Mouse (Mus musculus) left cerebral cortex, postnatal 10 days (tissue): ENCODE results near the gene Tmem59l. TPM values are rescaled to one million over a fixed set of nuclear protein-coding genes. Genes with fewer than 3 reads are reported as not detected.
A peak's percentile ranks its signal among the peaks of the same experiment; 100 is the strongest.
"Not testable (repeated sequence)": the region's sequence is repeated elsewhere in the genome, so short reads cannot be mapped to it uniquely, and the experiment has no call there.

Experiments
- DNase-seq, 2 experiments: peaks; one replicate each; pipeline ENCODE4 v3.0.0; 2021 to 2022; ENCODE audit warnings: low spot score in 2 of 2, mixed read lengths in 1 of 2; ENCODE audit errors: extremely low spot score in 1 of 2
- intact Hi-C: fragments of 180-260 bp; cut with DNase I; formaldehyde crosslinking; loops from one replicate; pipeline ENCODE4 v1.15.1; 2025
- total RNA-seq, 2 experiments: library from RNA; stranded (reverse); gene quantifications; 2 replicates each; pipeline ENCODE4 v1.2.3; 2021

Gene Tmem59l
- 100 to 1,000 TPM; 146 to 159 TPM for total RNA-seq

GRCm38 (mm10) chr8:70486941-70487520 is at the start of gene Tmem59l:
Tmem59l (minus strand) TSS chr8:70487358.
- DNase-seq = peak in 1 of 2 experiments; percentile 69
- intact Hi-C loops = no loop called here

DNA sequence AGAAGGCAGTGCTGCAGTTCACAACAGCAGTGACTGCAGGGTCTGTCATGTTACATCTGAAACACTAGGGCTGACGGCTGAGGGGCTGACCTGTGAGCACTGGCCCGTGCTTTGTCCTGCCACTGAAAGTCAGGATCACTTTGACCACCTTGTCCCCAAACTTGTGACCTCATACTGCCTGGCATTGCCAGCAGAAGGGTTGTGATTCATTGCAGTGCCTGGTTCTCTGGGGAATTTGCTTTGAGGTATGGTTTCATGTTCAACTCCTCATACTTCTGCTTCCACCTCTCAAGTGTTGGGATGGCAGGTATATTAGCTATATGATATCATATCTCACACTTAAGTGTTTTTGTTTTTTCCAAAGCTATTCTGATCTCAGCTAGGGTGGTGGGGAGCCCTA is 48.5 kb upstream of the Tmem59l start:
- intact Hi-C loops = no loop called here
- no peak for DNase-seq

- DNase-seq = no peak
- intact Hi-C loops = no loop called here
Observed at GRCm38 (mm10) chr8:70535221-70535620, 48.1 kb upstream of the Tmem59l start.

GRCm38 (mm10) chr8:70534281-70534680 is 47.1 kb upstream of the Tmem59l start:
- no peak for DNase-seq
- intact Hi-C loops = no loop called here

DNA sequence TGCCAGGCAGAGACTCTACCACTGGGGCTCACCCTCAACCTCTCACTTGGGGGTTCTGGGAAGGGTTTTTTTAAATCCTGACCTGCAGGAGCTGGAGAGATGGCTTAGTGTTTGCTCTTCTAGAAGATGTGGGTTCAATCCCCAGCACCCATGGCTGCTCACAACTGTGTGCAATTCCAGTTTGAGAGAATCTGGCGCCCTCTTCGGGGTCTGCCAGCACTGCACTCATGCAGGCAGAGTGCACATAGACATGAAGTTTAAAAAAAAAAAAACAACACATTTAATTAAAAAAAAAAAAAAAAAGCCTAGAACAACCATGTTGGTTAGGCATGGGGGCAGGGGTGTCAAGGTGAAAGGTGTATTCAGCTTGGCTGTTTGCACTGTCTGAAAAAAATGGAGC is 43.2 kb upstream of the Tmem59l start:
- intact Hi-C loops = no loop called here

GRCm38 (mm10) chr8:70529741-70530161 is 42.6 kb upstream of the Tmem59l start:
- intact Hi-C loops = no loop called here
- no peak for DNase-seq

More for the DNA sequence above, 43.2 kb upstream of the Tmem59l start:
- DNase-seq = no peak

- DNase-seq = no peak
- intact Hi-C loops = no loop called here
Observed at GRCm38 (mm10) chr8:70529299-70529698, 42.1 kb upstream of the Tmem59l start.

- intact Hi-C loops = no loop called here
- DNase-seq = no peak
Observed at GRCm38 (mm10) chr8:70528182-70528797, 41.1 kb upstream of the Tmem59l start.

DNA sequence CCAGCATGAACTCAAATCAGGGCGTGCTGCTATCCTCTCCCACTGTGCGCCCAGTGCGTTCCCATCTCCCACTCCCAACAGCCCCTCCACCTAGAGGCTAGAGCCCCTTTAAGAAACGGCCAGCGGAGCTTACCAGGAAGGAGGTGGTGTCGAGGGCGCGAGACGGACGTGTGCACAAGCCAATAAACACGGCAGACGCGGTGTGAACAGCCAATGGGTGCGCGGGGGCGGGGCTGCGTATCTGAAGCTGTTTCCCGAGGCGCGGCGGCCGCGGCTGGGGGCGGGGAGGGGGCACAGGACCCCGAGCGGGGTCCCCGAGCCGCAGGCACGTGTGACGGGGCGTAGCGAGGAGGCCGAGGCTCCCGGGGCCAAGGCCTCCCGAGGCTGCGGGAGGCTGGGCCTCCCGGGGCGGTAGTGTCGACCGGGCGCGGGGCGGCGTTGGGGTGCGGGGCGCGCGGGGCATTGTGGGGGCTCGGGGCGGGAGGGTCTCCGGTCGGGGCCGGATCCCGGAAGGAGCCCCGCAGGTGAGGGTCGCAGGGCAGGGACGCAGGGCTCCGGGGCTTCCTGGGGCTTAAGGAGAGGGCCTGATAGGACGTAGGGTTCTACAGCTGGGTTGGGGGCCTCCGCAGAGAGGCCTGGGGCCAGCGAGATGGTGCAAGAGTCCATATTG is 40.5 kb upstream of the Tmem59l start, which contains the start of the genes Fkbp8 and Kxd1:
Fkbp8 (plus strand) TSS at position 213 of the 670 bp plus-strand sequence.
Kxd1 (minus strand) TSS at position 445 of the 670 bp plus-strand sequence.
- intact Hi-C loops = no loop called here
- peak; percentile 98 for DNase-seq

- intact Hi-C loops = no loop called here
- DNase-seq = no peak
Observed at GRCm38 (mm10) chr8:70527111-70527511, 40.0 kb upstream of the Tmem59l start.

- DNase-seq = peak; percentile 95 to 97
- intact Hi-C loops = no loop called here
Observed at GRCm38 (mm10) chr8:70522592-70523403, 35.6 kb upstream of the Tmem59l start.

DNA sequence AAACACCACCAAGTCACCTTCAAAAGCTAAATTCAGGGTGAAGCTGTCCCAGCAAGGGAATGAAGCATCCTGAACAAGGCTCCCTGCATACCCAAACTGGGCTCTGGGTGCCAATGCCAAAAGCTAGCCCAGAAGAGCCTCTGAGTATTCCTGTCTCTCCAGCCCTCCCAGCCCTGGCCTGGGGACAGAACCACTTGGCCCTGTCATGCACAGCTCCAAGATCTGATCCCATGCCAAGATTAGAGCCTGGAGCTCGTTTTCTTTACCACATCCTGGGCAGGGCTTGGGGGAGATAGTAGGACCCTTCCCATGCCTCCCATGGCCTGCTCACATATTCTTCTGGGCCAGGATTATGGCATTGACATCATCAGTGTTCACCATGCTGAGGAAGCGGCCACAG is 32.4 kb upstream of the Tmem59l start:
- intact Hi-C loops = no loop called here
- peak in 1 of 2 experiments; percentile 20 for DNase-seq

DNA sequence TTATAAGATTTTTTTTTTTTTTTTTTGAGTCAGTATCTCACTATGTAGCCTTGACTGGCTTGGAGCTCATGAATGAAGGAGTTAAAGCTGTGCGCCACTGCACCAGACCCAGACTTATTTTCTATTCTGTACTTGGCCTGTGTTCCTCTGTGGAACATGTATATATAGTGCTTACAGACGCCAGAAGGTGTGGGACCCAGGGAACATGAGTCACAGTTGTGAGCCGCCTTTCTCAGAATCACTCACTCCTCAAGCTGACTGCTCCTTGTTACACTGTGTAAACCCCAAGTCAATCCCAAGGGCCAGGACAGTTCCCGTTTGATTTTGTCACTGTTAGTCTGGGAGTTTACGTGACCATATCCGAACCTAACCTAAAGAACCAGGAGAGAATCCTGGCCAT is 31.9 kb upstream of the Tmem59l start:
- intact Hi-C loops = no loop called here
- DNase-seq = no peak

DNA sequence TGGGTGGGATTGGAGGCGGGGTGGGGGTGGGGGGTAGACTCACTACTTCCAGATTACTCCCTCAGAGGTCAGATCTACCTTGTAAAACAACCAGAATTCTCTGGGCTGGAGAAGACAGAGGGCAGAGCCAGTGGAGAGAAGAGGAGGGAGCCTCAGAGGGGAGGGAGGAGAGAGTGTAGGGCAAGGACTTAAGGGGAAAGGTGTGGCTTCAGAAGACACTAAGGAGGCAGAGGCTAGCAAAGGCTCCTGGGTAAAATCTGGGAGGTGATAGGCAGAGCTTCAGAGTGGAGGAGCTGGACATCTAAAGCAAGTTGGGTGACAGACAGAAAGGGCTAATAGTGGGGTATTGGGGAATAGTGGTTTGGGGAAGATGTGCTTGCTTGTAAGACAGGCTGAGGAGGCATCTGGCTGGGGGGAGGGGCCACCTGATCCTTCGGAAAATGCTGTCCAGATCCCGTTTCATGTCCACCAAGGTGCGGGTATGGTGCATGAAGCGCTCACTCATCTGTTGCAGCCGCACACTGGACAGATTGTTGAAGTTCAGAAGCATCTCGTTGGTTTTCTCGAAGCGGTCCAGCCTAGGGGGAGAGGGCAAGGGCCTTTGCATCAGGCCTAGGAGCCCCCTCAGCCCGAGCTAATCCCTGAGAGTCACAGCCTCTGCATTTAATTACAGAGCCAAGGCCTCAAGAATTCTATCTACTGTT is 30.9 kb upstream of the Tmem59l start:
- intact Hi-C loops = no loop called here
- no peak for DNase-seq

GRCm38 (mm10) chr8:70513441-70513840 is 26.3 kb upstream of the Tmem59l start:
- DNase-seq = peak in 1 of 2 experiments; percentile 55

DNA sequence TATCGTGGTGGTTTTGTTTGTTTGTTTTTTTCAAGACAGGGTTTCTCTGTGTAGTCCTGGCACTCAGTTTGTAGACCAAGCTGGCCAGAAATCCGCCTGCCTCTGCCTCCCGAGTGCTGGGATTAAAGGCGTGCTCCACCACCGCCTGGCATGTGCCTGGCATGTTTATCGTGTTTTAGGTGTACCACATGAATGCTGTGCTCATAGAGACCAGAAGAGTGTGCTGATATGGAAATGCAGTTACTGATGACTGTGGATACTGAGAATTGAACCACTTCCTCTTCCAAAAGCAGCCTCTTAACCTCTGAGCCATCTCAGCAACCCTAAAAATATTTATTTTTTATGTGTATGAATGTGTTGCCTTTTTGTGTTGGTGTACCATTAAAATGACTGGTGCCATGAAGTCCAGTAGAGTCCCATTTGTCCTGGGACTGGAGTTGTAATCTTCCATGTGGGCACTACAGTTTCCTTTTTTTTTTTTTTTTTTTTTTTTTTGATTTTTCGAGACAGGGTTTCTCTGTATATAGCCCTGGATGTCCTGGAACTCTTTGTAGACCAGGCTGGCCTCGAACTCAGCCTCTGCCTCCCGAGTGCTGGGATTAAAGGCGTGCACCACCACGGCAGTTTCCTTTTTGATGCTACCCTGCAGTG is 25.2 kb upstream of the Tmem59l start:
- intact Hi-C loops = no loop called here
- DNase-seq = no peak

More at GRCm38 (mm10) chr8:70513441-70513840, 26.3 kb upstream of the Tmem59l start:
- intact Hi-C loops = no loop called here

- intact Hi-C loops = no loop called here
- no peak for DNase-seq
Observed at GRCm38 (mm10) chr8:70511770-70512169, 24.6 kb upstream of the Tmem59l start.

- intact Hi-C loops, DNase-seq: not testable (repeated sequence)
Observed at GRCm38 (mm10) chr8:70511174-70511573, 24.0 kb upstream of the Tmem59l start.
